Mouse (Mus musculus) heart, postnatal 10 days (tissue): ENCODE data around the gene Fbln1. TPM values are rescaled to one million over a fixed set of nuclear protein-coding genes. Genes with fewer than 3 reads are reported as not detected.
A peak's percentile ranks its signal among the peaks of the same experiment; 100 is the strongest.
"Not testable (repeated sequence)": the region's sequence is repeated elsewhere in the genome, so short reads cannot be mapped to it uniquely, and the experiment has no call there.

Experiments
- DNase-seq, 2 experiments: peaks; one replicate each; pipeline ENCODE4 v3.0.0; 2021
- intact Hi-C: fragments of 180-260 bp; cut with DNase I; formaldehyde crosslinking; loops from one replicate; pipeline ENCODE4 v1.15.1; 2025
- total RNA-seq, 2 experiments: library from RNA; stranded (reverse); gene quantifications; 2 replicates each; pipeline ENCODE4 v1.2.3; 2021

Gene Fbln1
- total RNA-seq, 2 experiments from 2014 or later, result 76.2 to 79.6 TPM

DNA sequence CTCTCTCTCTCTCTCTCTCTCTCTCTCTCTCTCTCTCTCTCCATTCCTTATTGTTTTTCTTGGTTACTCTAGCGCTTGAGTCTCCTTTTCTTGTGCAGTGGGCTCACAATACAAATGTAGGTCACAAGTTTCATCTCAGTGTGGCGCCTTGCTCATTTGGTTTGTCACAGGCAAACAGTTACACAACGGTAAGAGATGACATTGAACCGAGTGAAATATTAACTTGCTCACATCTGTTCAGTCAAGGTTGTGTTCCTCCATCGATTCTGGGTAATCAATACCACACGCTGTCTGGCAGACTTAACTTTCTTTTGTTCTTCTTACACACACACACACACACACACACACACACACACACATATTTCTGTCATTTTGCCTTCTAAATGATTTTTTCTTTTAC lies 124.3 kb downstream of the Fbln1 start:
- intact Hi-C loops, result no loop called here
- DNase-seq, result no peak

DNA sequence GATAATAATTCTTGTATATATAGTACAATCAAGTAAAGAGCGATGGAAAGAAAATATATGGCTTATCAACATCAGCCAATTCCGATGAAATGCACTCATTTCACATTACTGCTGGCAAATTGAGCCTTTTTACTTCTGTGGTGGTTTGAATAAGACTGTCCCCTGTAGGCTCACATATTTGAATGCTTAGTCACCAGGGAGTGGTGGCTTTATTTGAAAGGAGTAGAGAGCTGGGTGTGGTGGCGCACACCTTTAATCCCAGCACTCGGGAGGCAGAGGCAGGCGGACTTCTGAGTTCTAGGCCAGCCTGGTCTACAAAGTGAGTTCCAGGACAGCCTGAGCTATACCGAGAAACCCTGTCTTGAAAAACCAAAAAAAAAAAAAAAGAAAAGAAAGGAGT lies 127.8 kb downstream of the Fbln1 start:
- intact Hi-C loops, DNase-seq: not testable (repeated sequence)

- intact Hi-C loops, result no loop called here
- DNase-seq, result no peak
Measured at GRCm38 (mm10) chr15:85334234-85334633, 128.5 kb downstream of the Fbln1 start.

DNA sequence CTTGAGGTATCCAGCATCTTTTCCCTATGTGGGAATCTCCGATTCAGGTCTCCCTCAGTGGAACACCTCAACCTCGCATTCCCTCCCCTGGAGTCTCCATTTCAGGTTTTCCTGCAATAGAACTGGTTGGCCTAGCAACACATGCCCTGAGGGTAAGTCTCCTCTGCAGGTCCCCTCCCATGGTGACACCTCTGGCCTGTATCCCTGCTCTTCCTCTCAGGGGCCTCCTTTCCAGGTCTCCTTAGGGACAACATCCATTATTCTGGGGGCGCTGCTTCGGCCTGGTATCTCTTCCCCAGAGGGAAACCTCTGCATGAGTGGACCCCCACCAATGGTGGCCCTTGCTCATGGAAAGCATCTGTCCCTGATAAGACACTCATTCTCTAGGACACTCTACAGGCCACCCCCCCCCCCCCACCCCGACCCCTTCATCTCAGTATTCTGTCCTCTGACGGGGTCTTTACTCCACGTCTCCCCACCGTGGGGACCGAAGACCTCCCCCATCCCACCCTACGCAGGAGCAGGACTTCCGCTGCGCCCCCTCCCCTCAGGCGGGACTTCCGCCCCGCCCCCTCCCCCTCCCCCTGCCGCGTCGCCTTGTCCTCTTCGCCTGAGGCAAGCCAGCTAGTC lies 130.0 kb downstream of the Fbln1 start, which contains the start of gene Atxn10:
Gene Atxn10, plus strand, starts transcription at position 575 of the 630 bp plus-strand sequence.
- intact Hi-C loops, result no loop called here

More for the DNA sequence above, 130.0 kb downstream of the Fbln1 start, which contains the start of gene Atxn10:
- DNase-seq, result peak; percentile 7 to 35

Other genes starting within 250 kb of the Fbln1 start
- 10 to 100 TPM; 22.1 to 25.2 TPM for gene 5031439G07Rik, start 217.4 kb upstream of the Fbln1 start, total RNA-seq
- gene Upk3a, start 188.8 kb upstream of the Fbln1 start, total RNA-seq, result not detected
- 10 to 100 TPM; 10.1 to 10.8 TPM for gene Fam118a, start 177.0 kb upstream of the Fbln1 start, total RNA-seq
- under 1 TPM in 1 of 2 experiments, not detected in 1; 0.07 TPM for gene Smc1b, start 74.0 kb upstream of the Fbln1 start, total RNA-seq
- gene Ribc2, start 73.9 kb upstream of the Fbln1 start, total RNA-seq, result not detected
- gene Atxn10, start 130.3 kb downstream of the Fbln1 start, total RNA-seq, result 100 to 1,000 TPM; 104 to 114 TPM